Mouse (Mus musculus) thymus, adult 2 months (tissue): ENCODE data around the gene Sec16a.

Source experiments
- CTCF ChIP-seq: fragments of 200-500 bp; IDR thresholded peaks from 2 replicates; pipeline ENCODE4 v1.5.1; 2012; ENCODE audit warnings: mild to moderate bottlenecking, control low read depth, low read length, moderate library complexity, borderline replicate concordance; ENCODE audit not compliant: control insufficient read depth, poor library complexity, insufficient read depth; ENCODE audit errors: extremely low read depth
- POLR2A ChIP-seq: fragments of 200-500 bp; IDR thresholded peaks from 2 replicates; pipeline ENCODE4 v1.6.1; 2012; ENCODE audit warnings: mild to moderate bottlenecking, low read length, control low read depth, moderate library complexity; ENCODE audit not compliant: control insufficient read depth, poor library complexity, insufficient read depth; ENCODE audit errors: extremely low read depth

GRCm38 (mm10) chr2:26410091-26410490 lies 34.9 kb downstream of the Sec16a start:
- TF ChIP-seq CTCF (no peak), POLR2A (no peak)
